Mouse (Mus musculus) adrenal gland, adult 18-20 months (tissue): Measurements from ENCODE around the gene Rapgef3. TPM values are rescaled to one million over a fixed set of nuclear protein-coding genes. Genes with fewer than 3 reads are reported as not detected.
A peak's percentile ranks its signal among the peaks of the same experiment; 100 is the strongest.

Source experiments
- DNase-seq, 2 experiments: peaks; one replicate each; pipeline ENCODE4 v3.0.0; 2021 to 2022; ENCODE audit warnings: low spot score in 2 of 2
- total RNA-seq, 2 experiments: library from RNA; stranded (reverse); gene quantifications; 1 replicate in 1 of 2; 2 replicates in 1 of 2; pipeline ENCODE4 v1.2.3; 2021

Rapgef3 gene
- total RNA-seq, 2 experiments from 2014 or later = 13.2 to 25.2 TPM

- DNase-seq = peak; percentile 75 to 83
Observed at GRCm38 (mm10) chr15:97776514-97776913, 8.7 kb upstream of the Rapgef3 start.

- DNase-seq = no peak
Observed at GRCm38 (mm10) chr15:97773961-97774370, 6.2 kb upstream of the Rapgef3 start.

GRCm38 (mm10) chr15:97773108-97773507 lies 5.3 kb upstream of the Rapgef3 start:
- no peak for DNase-seq

- no peak for DNase-seq
Observed at GRCm38 (mm10) chr15:97770280-97770679, 2.5 kb upstream of the Rapgef3 start.

- DNase-seq = no peak
Observed at GRCm38 (mm10) chr15:97768192-97768591, 420 bp upstream of the Rapgef3 start.

GRCm38 (mm10) chr15:97766594-97767279 lies 1.0 kb downstream of the Rapgef3 start:
- DNase-seq = no peak

- DNase-seq = no peak
Observed at GRCm38 (mm10) chr15:97766194-97766593, 1.6 kb downstream of the Rapgef3 start.

- DNase-seq = no peak
Observed at GRCm38 (mm10) chr15:97765090-97765794, 2.5 kb downstream of the Rapgef3 start.

GRCm38 (mm10) chr15:97764532-97764931 lies 3.2 kb downstream of the Rapgef3 start:
- DNase-seq = no peak

GRCm38 (mm10) chr15:97763256-97764049 lies 4.3 kb downstream of the Rapgef3 start:
- no peak for DNase-seq

GRCm38 (mm10) chr15:97762733-97763132 lies 5.0 kb downstream of the Rapgef3 start:
- DNase-seq = no peak

GRCm38 (mm10) chr15:97761438-97761837 lies 6.3 kb downstream of the Rapgef3 start:
- no peak for DNase-seq

GRCm38 (mm10) chr15:97760952-97761351 lies 6.8 kb downstream of the Rapgef3 start:
- no peak for DNase-seq

- no peak for DNase-seq
Observed at GRCm38 (mm10) chr15:97760006-97760405, 7.8 kb downstream of the Rapgef3 start.

GRCm38 (mm10) chr15:97755361-97755760 lies 12.4 kb downstream of the Rapgef3 start:
- DNase-seq = no peak

GRCm38 (mm10) chr15:97754476-97754875 lies 13.3 kb downstream of the Rapgef3 start:
- no peak for DNase-seq

- DNase-seq = no peak
Observed at GRCm38 (mm10) chr15:97752491-97752890, 15.3 kb downstream of the Rapgef3 start.

- DNase-seq = no peak
Observed at GRCm38 (mm10) chr15:97751676-97752075, 16.1 kb downstream of the Rapgef3 start.

GRCm38 (mm10) chr15:97750697-97751096 lies 17.1 kb downstream of the Rapgef3 start:
- DNase-seq = peak; percentile 59 to 60

- DNase-seq = no peak
Observed at GRCm38 (mm10) chr15:97749841-97750240, 17.9 kb downstream of the Rapgef3 start.

GRCm38 (mm10) chr15:97749397-97749796 lies 18.4 kb downstream of the Rapgef3 start:
- no peak for DNase-seq

GRCm38 (mm10) chr15:97748964-97749363 lies 18.8 kb downstream of the Rapgef3 start:
- DNase-seq = no peak
